Comparison of ENCODE assay signal across 14 mouse cellular contexts in the genomic region with DNA sequence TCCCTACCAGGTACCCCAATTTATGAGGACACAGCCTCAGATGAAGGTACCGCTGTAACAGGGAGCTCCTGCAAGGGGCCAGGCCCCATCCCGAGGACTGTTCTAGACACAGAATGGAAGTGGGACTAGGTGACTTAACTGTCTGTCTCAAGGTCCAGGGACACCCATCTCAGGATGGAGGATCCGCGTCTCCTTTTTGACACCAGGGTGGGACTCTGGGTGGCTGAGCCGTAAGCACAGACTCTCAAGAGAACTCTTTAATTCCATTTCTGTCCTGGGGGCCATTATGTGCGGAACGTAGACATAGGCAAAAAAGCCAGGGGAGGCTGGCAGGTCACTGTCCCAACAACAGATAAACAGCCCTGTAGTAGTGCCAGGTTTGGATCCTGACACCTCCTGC. TPM values are rescaled to one million over a fixed set of nuclear protein-coding genes. Genes with fewer than 3 reads are reported as not detected.
DNase-seq lines count a peak whose midpoint lies in the region; ATAC-seq and TF ChIP-seq lines count a peak whose summit lies in the region.
"Had no signal": no experiment of that assay in that cellular context is flagged by ENCODE, and none has a peak within 500 bp of the region (broad histone marks: within the 10 kb centered on the region; RNA-seq: fewer than 3 reads in every experiment).

No protein-coding gene starts in this region.

- no peak for TF ChIP-seq EP300 in liver, embryonic 14.5 days (IDR thresholded peaks at IDR 0.05; ENCODE audit: low read depth)

- H3K27ac ChIP-seq in heart, embryonic 11.5 days (ENCODE audit: low read depth, low read length): peak overlapping the region; percentile 92
- H3K27ac ChIP-seq in lung, embryonic 14.5 days (ENCODE audit: low read depth): peak overlapping the region; percentile 24; the same call in 1 of the 2 replicates
- H3K27ac ChIP-seq in embryonic facial prominence, embryonic 11.5 days (replicated peaks; ENCODE audit: low read depth, low read length): 0 out of 2 replicates have a peak overlapping the region, but pooled peaks have one; percentile 1
- H3K27ac ChIP-seq in liver, embryonic 14.5 days: peak overlapping the region; percentile 85
- no peak overlapping the region for H3K27ac ChIP-seq in kidney, embryonic 16.5 days (ENCODE audit: low read length)

- H3K4me2 ChIP-seq in heart, embryonic 11.5 days: peak overlapping the region; percentile 22
- 0 out of 2 replicates have a peak overlapping the region, but pooled peaks have one; percentile 1 for H3K4me2 ChIP-seq in lung, embryonic 14.5 days
- H3K4me2 ChIP-seq in embryonic facial prominence, embryonic 11.5 days (ENCODE audit: low read depth, low read length): no peak overlapping the region
- H3K4me2 ChIP-seq in liver, embryonic 14.5 days (ENCODE audit: low read depth): peak overlapping the region; percentile 64
- no peak overlapping the region for H3K4me2 ChIP-seq in kidney, embryonic 16.5 days (replicated peaks; ENCODE audit: low read depth, low read length)

- peaks cover 99% of the 10 kb centered on the region for H3K4me1 ChIP-seq in heart, embryonic 11.5 days (ENCODE audit: control insufficient read depth, insufficient read depth, low read length)
- peaks cover 32% of the 10 kb centered on the region for H3K4me1 ChIP-seq in lung, embryonic 14.5 days (ENCODE audit: insufficient read depth)
- peaks cover 2% of the 10 kb centered on the region for H3K4me1 ChIP-seq in embryonic facial prominence, embryonic 11.5 days (ENCODE audit: control insufficient read depth, insufficient read depth, low read length)
- H3K4me1 ChIP-seq in liver, embryonic 14.5 days (replicated peaks; ENCODE audit: control insufficient read depth in 2 of 2, insufficient read depth in 2 of 2, low read length in 1 of 2): peaks cover 98% of the 10 kb centered on the region in 2 experiments
- H3K4me1 ChIP-seq in kidney, embryonic 16.5 days (ENCODE audit: insufficient read depth, low read length): peaks cover 30% of the 10 kb centered on the region

- no peak for TF ChIP-seq CTCF in lung, embryonic 14.5 days (IDR thresholded peaks at IDR 0.05; ENCODE audit: low read depth)
- TF ChIP-seq CTCF in liver, embryonic 14.5 days (IDR thresholded peaks at IDR 0.05; ENCODE audit: low read depth): no peak

- no peaks in the 10 kb centered on the region for H3K9me3 ChIP-seq in heart, embryonic 11.5 days (replicated peaks; ENCODE audit: control insufficient read depth, low read length)
- H3K9me3 ChIP-seq in lung, embryonic 14.5 days (ENCODE audit: low read depth, low read length): no peaks in the 10 kb centered on the region
- H3K9me3 ChIP-seq in embryonic facial prominence, embryonic 11.5 days (replicated peaks; ENCODE audit: control insufficient read depth, low read length): no peaks in the 10 kb centered on the region
- no peaks in the 10 kb centered on the region for H3K9me3 ChIP-seq in liver, embryonic 14.5 days (ENCODE audit: control insufficient read depth, low read length)
- no peaks in the 10 kb centered on the region for H3K9me3 ChIP-seq in kidney, embryonic 16.5 days (ENCODE audit: low read length)

- H3K27me3 ChIP-seq in heart, embryonic 11.5 days (ENCODE audit: control insufficient read depth, insufficient read depth, low read length): no peaks in the 10 kb centered on the region
- H3K27me3 ChIP-seq in lung, embryonic 14.5 days (ENCODE audit: insufficient read depth, low read length): no peaks in the 10 kb centered on the region
- no peaks in the 10 kb centered on the region for H3K27me3 ChIP-seq in embryonic facial prominence, embryonic 11.5 days (ENCODE audit: control insufficient read depth, insufficient read depth, low read length)
- no peaks in the 10 kb centered on the region for H3K27me3 ChIP-seq in liver, embryonic 14.5 days (ENCODE audit: control insufficient read depth, insufficient read depth, low read length)
- H3K27me3 ChIP-seq in kidney, embryonic 16.5 days (ENCODE audit: insufficient read depth, low read length): no peaks in the 10 kb centered on the region

- H3K36me3 ChIP-seq in heart, embryonic 11.5 days (ENCODE audit: control insufficient read depth, insufficient read depth, low read length): no peaks in the 10 kb centered on the region
- H3K36me3 ChIP-seq in lung, embryonic 14.5 days (ENCODE audit: insufficient read depth): no peaks in the 10 kb centered on the region
- H3K36me3 ChIP-seq in embryonic facial prominence, embryonic 11.5 days (replicated peaks; ENCODE audit: control insufficient read depth, insufficient read depth, low read depth, low read length): no peaks in the 10 kb centered on the region
- H3K36me3 ChIP-seq in liver, embryonic 14.5 days (replicated peaks; ENCODE audit: control insufficient read depth, insufficient read depth, low read depth): peaks cover 70% of the 10 kb centered on the region
- H3K36me3 ChIP-seq in kidney, embryonic 16.5 days (ENCODE audit: insufficient read depth, low read length): no peaks in the 10 kb centered on the region

- H3K4me3 ChIP-seq in heart, embryonic 11.5 days (ENCODE audit: low read depth, low read length): no peak overlapping the region
- H3K4me3 ChIP-seq in lung, embryonic 14.5 days (ENCODE audit: low read depth, low read length): no peak overlapping the region
- H3K4me3 ChIP-seq in embryonic facial prominence, embryonic 11.5 days (ENCODE audit: low read depth, low read length): no peak overlapping the region
- H3K4me3 ChIP-seq in liver, embryonic 14.5 days (ENCODE audit: insufficient read depth in 1 of 2, low read depth in 2 of 2, low read length in 2 of 2): peak overlapping the region; percentile 19 to 34
- no peak overlapping the region for H3K4me3 ChIP-seq in kidney, embryonic 16.5 days (ENCODE audit: low read length)

- DNase-seq in heart, adult 11 months: no peak
- no peak for DNase-seq in lung, embryonic 14.5 days
- no peak for DNase-seq in lung, postnatal 25 days (ENCODE audit: low spot score)
- DNase-seq in embryonic facial prominence, embryonic 11.5 days (ENCODE audit: low spot score): no peak
- no peak for DNase-seq in liver, embryonic 14.5 days (ENCODE audit: low read depth in 3 of 3, low spot score in 3 of 3)
- no peak for DNase-seq in MN1 (ENCODE audit: low spot score)
- DNase-seq: adrenal gland, postnatal 36 days; heart, postnatal 36 days; kidney, adult 18-20 months; retina, postnatal 1 day; thymus, postnatal 14 days had no signal

- WGBS in heart, embryonic 11.5 days (ENCODE audit: insufficient replicate concordance): 61% methylated on average over 7 of the region's 7 CpGs
- 79% methylated on average over 7 of the region's 7 CpGs for WGBS in lung, embryonic 14.5 days
- WGBS in embryonic facial prominence, embryonic 11.5 days: 87% methylated on average over 7 of the region's 7 CpGs
- WGBS in liver, embryonic 14.5 days (ENCODE audit: insufficient replicate concordance): 23% methylated on average over 7 of the region's 7 CpGs
- 91% methylated on average over 7 of the region's 7 CpGs for WGBS in kidney, embryonic 16.5 days

- peak overlapping the region; percentile 64; the same call in 1 of the 2 replicates for H3K9ac ChIP-seq in heart, embryonic 11.5 days (ENCODE audit: low read depth, low read length)
- H3K9ac ChIP-seq in lung, embryonic 14.5 days: no peak overlapping the region
- no peak overlapping the region for H3K9ac ChIP-seq in embryonic facial prominence, embryonic 11.5 days (replicated peaks; ENCODE audit: low read length)
- peak overlapping the region; percentile 67 for H3K9ac ChIP-seq in liver, embryonic 14.5 days (replicated peaks)
- H3K9ac ChIP-seq in kidney, embryonic 16.5 days (replicated peaks; ENCODE audit: low read length): no peak overlapping the region

- no peak for ATAC-seq in heart, embryonic 11.5 days (replicated peaks; ENCODE audit: insufficient number of reproducible peaks, low FRiP score, low TSS enrichment)
- ATAC-seq in lung, embryonic 14.5 days (ENCODE audit: insufficient read depth): no peak
- no peak for ATAC-seq in embryonic facial prominence, embryonic 11.5 days (replicated peaks; ENCODE audit: insufficient number of reproducible peaks, low FRiP score, low TSS enrichment, low read depth)
- peak; percentile 1; the same call in 1 of the 2 replicates for ATAC-seq in liver, embryonic 14.5 days (ENCODE audit: insufficient read depth)
- ATAC-seq in kidney, embryonic 16.5 days (ENCODE audit: low FRiP score, low TSS enrichment): no peak

RNA-seq across cellular contexts. Expression of gene Trhr2, which starts 38.4 kb away (rescaled TPM):
- polyA plus RNA-seq in heart, embryonic 11.5 days (2014; fragmentation: Nextera tagmentation; extraction: Ambion mirVana): not detected in 2 replicates
- not detected in 2 replicates for polyA plus RNA-seq in lung, embryonic 14.5 days (2014; fragmentation: Nextera tagmentation; extraction: Ambion mirVana)
- polyA plus RNA-seq in embryonic facial prominence, embryonic 11.5 days (2014; fragmentation: Nextera tagmentation; extraction: Ambion mirVana): not detected in 2 replicates
- not detected in 2 replicates for polyA plus RNA-seq in liver, embryonic 14.5 days (2012; rRNA removed)
- polyA plus RNA-seq in liver, embryonic 14.5 days (2014; fragmentation: Nextera tagmentation; extraction: Ambion mirVana): not detected in 2 replicates
- not detected in 2 replicates for polyA plus RNA-seq in kidney, embryonic 16.5 days (2015; fragmentation: Nextera tagmentation; extraction: Ambion mirVana)
- polyA plus RNA-seq: neural tube, embryonic 14.5 days had no signal

RNA-seq across cellular contexts. Expression of gene Zfpm1, which starts 40.2 kb away (rescaled TPM):
- 6.9 and 7.9 TPM in 2 replicates for polyA plus RNA-seq in heart, embryonic 11.5 days (2014; fragmentation: Nextera tagmentation; extraction: Ambion mirVana)
- polyA plus RNA-seq in lung, embryonic 14.5 days (2014; fragmentation: Nextera tagmentation; extraction: Ambion mirVana): 2.7 and 2.9 TPM in 2 replicates
- polyA plus RNA-seq in embryonic facial prominence, embryonic 11.5 days (2014; fragmentation: Nextera tagmentation; extraction: Ambion mirVana): 1.5 and 1.8 TPM in 2 replicates
- polyA plus RNA-seq in liver, embryonic 14.5 days (2012; rRNA removed): 69.6 and 80.3 TPM in 2 replicates
- polyA plus RNA-seq in liver, embryonic 14.5 days (2014; fragmentation: Nextera tagmentation; extraction: Ambion mirVana): 13.3 and 16.2 TPM in 2 replicates
- polyA plus RNA-seq in kidney, embryonic 16.5 days (2015; fragmentation: Nextera tagmentation; extraction: Ambion mirVana): 1.5 and 1.6 TPM in 2 replicates

RNA-seq across cellular contexts. Expression of gene Zc3h18, which starts 54.3 kb away (rescaled TPM):
- polyA plus RNA-seq in heart, embryonic 11.5 days (2014; fragmentation: Nextera tagmentation; extraction: Ambion mirVana): 22.2 and 26.8 TPM in 2 replicates
- 42.4 and 44.3 TPM in 2 replicates for polyA plus RNA-seq in lung, embryonic 14.5 days (2014; fragmentation: Nextera tagmentation; extraction: Ambion mirVana)
- 39.3 and 40.1 TPM in 2 replicates for polyA plus RNA-seq in embryonic facial prominence, embryonic 11.5 days (2014; fragmentation: Nextera tagmentation; extraction: Ambion mirVana)
- 15.2 and 20.4 TPM in 2 replicates for polyA plus RNA-seq in liver, embryonic 14.5 days (2012; rRNA removed)
- 12.8 and 16.7 TPM in 2 replicates for polyA plus RNA-seq in liver, embryonic 14.5 days (2014; fragmentation: Nextera tagmentation; extraction: Ambion mirVana)
- polyA plus RNA-seq in kidney, embryonic 16.5 days (2015; fragmentation: Nextera tagmentation; extraction: Ambion mirVana): 50.1 and 50.6 TPM in 2 replicates

Comparison
In these comparisons a context has a peak if more than half of its experiments do, and no peak if none do; other contexts are left out.
1. H3K4me2 ChIP-seq: peak in heart, embryonic 11.5 days (single experiment), lung, embryonic 14.5 days (single experiment) and liver, embryonic 14.5 days (single experiment); none in embryonic facial prominence, embryonic 11.5 days (single experiment) and kidney, embryonic 16.5 days (single experiment).
2. H3K4me3 ChIP-seq: peak in liver, embryonic 14.5 days (2 of 2); none in heart, embryonic 11.5 days (single experiment), lung, embryonic 14.5 days (single experiment), embryonic facial prominence, embryonic 11.5 days (single experiment) and kidney, embryonic 16.5 days (single experiment).
3. H3K9ac ChIP-seq: peak in heart, embryonic 11.5 days (single experiment) and liver, embryonic 14.5 days (single experiment); none in lung, embryonic 14.5 days (single experiment), embryonic facial prominence, embryonic 11.5 days (single experiment) and kidney, embryonic 16.5 days (single experiment).